Comparison of ENCODE assay signal across 8 mouse cellular contexts in the genomic region with DNA sequence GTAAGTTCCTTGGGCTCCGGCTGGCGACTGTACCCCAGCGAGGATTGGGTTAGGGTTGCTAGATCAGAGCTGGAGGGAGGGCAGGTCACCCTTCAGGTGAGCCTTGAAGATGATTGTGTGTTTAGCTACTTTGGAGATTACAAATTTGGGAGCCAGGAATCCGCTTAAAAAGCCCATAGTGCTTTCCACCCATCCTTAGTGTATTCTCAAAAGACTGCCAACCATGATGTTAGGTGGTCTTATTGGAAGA. TPM values are rescaled to one million over a fixed set of nuclear protein-coding genes. Genes with fewer than 3 reads are reported as not detected.
DNase-seq lines count a peak whose midpoint lies in the region; ATAC-seq and TF ChIP-seq lines count a peak whose summit lies in the region.

No protein-coding gene starts in this region.

- no peaks in the 10 kb centered on the region for H3K9me3 ChIP-seq in heart, embryonic 15.5 days (replicated peaks)
- H3K9me3 ChIP-seq in MEL (replicated peaks; ENCODE audit: insufficient read depth, low read length), result no peaks in the 10 kb centered on the region
- no peaks in the 10 kb centered on the region for H3K9me3 ChIP-seq in hindbrain, embryonic 10.5 days
- H3K9me3 ChIP-seq in midbrain, embryonic 11.5 days (ENCODE audit: control insufficient read depth, low read length), result no peaks in the 10 kb centered on the region

- H3K9ac ChIP-seq in heart, embryonic 15.5 days, result peak overlapping the region; percentile 98
- peak overlapping the region; percentile 100 for H3K9ac ChIP-seq in MEL (ENCODE audit: control insufficient read depth, low read depth, low read length, poor library complexity, severe bottlenecking)
- H3K9ac ChIP-seq in midbrain, embryonic 11.5 days (ENCODE audit: low read length), result peak overlapping the region; percentile 98

- DNase-seq in heart, adult 18-20 months, result no peak
- DNase-seq in MEL (ENCODE audit: low read depth, low spot score), result no peak
- DNase-seq in hindbrain, embryonic 10.5 days (ENCODE audit: low spot score), result no peak
- no peak for DNase-seq in midbrain, embryonic 11.5 days (ENCODE audit: low spot score, missing footprints)
- no peak for DNase-seq in T-cell, adult 2 months (ENCODE audit: low spot score)
- no peak for DNase-seq in cerebellum, adult 18-20 months
- DNase-seq in frontal cortex, postnatal 25 days (ENCODE audit: low spot score in 2 of 2), result no peak

- peak overlapping the region; percentile 96 for H3K27ac ChIP-seq in heart, embryonic 15.5 days
- H3K27ac ChIP-seq in MEL (ENCODE audit: control insufficient read depth, low read depth, low read length), result peak overlapping the region; percentile 85
- peak overlapping the region; percentile 97 for H3K27ac ChIP-seq in hindbrain, embryonic 10.5 days
- peak overlapping the region; percentile 92; the same call in 1 of the 2 replicates for H3K27ac ChIP-seq in midbrain, embryonic 11.5 days (ENCODE audit: low read depth, low read length)

- TF ChIP-seq RAD21 in MEL (IDR thresholded peaks at IDR 0.05; ENCODE audit: low read depth, low read length), result no peak

- ATAC-seq in heart, embryonic 15.5 days (replicated peaks; ENCODE audit: insufficient number of reproducible peaks, insufficient read depth, low FRiP score, low read depth), result no peak
- no peak for ATAC-seq in midbrain, embryonic 11.5 days (ENCODE audit: low FRiP score)

- peak overlapping the region; percentile 86 for H3K4me3 ChIP-seq in heart, embryonic 15.5 days
- H3K4me3 ChIP-seq in MEL (ENCODE audit: control insufficient read depth in 1 of 2, insufficient read depth in 1 of 2, low read depth in 2 of 2, low read length in 2 of 2), result peak overlapping the region; percentile 73 to 100
- H3K4me3 ChIP-seq in hindbrain, embryonic 10.5 days, result peak overlapping the region; percentile 91
- peak overlapping the region; percentile 88 for H3K4me3 ChIP-seq in midbrain, embryonic 11.5 days (ENCODE audit: low read depth, low read length)

- no peak for TF ChIP-seq CTCF in MEL (IDR thresholded peaks at IDR 0.05 in 2 of 3, conservative IDR thresholded peaks at IDR 0.05 in 1 of 3; ENCODE audit: control insufficient read depth in 1 of 3, insufficient read depth in 1 of 3, low read depth in 2 of 3, low read length in 3 of 3, poor library complexity in 1 of 3, severe bottlenecking in 1 of 3)

- no peaks in the 10 kb centered on the region for H3K27me3 ChIP-seq in heart, embryonic 15.5 days
- H3K27me3 ChIP-seq in MEL (ENCODE audit: control insufficient read depth in 1 of 2, insufficient read depth in 2 of 2, low read length in 2 of 2), result no peaks in the 10 kb centered on the region; a peak in 1 of 4 replicates
- H3K27me3 ChIP-seq in hindbrain, embryonic 10.5 days (ENCODE audit: insufficient read depth, poor library complexity, severe bottlenecking), result no peaks in the 10 kb centered on the region
- H3K27me3 ChIP-seq in midbrain, embryonic 11.5 days (ENCODE audit: control insufficient read depth, insufficient read depth, low read length), result no peaks in the 10 kb centered on the region

- H3K4me1 ChIP-seq in heart, embryonic 15.5 days (replicated peaks), result peaks cover 22% of the 10 kb centered on the region
- peaks cover 0 to 15% of the 10 kb centered on the region in 2 experiments; a peak in 1 of 4 replicates for H3K4me1 ChIP-seq in MEL (ENCODE audit: control insufficient read depth in 1 of 2, insufficient read depth in 2 of 2, low read length in 2 of 2)
- peaks cover 25% of the 10 kb centered on the region for H3K4me1 ChIP-seq in hindbrain, embryonic 10.5 days (replicated peaks)
- H3K4me1 ChIP-seq in midbrain, embryonic 11.5 days (ENCODE audit: control insufficient read depth, insufficient read depth, low read length), result peaks cover 8% of the 10 kb centered on the region

- H3K4me2 ChIP-seq in heart, embryonic 15.5 days, result peak overlapping the region; percentile 76
- H3K4me2 ChIP-seq in midbrain, embryonic 11.5 days, result peak overlapping the region; percentile 55

- H3K79me2 ChIP-seq in MEL (ENCODE audit: control insufficient read depth, insufficient read depth, low read length, poor library complexity), result peaks cover 24% of the 10 kb centered on the region

- TF ChIP-seq POLR2A in MEL (IDR thresholded peaks at IDR 0.05; ENCODE audit: control insufficient read depth in 1 of 2, insufficient read depth in 1 of 2, low read depth in 1 of 2, low read length in 2 of 2, poor library complexity in 1 of 2), result no peak

- no peak for TF ChIP-seq EP300 in MEL (IDR thresholded peaks at IDR 0.05; ENCODE audit: low read depth in 1 of 2, low read length in 2 of 2)

- peaks cover 30% of the 10 kb centered on the region for H3K36me3 ChIP-seq in heart, embryonic 15.5 days
- H3K36me3 ChIP-seq in MEL (ENCODE audit: control insufficient read depth in 1 of 2, insufficient read depth in 2 of 2, low read length in 2 of 2), result peaks cover 4 to 9% of the 10 kb centered on the region in 2 experiments; a peak in 3 of 4 replicates
- peaks cover 48% of the 10 kb centered on the region for H3K36me3 ChIP-seq in hindbrain, embryonic 10.5 days
- peaks cover 14% of the 10 kb centered on the region for H3K36me3 ChIP-seq in midbrain, embryonic 11.5 days (ENCODE audit: control insufficient read depth, insufficient read depth, low read length)

- WGBS in heart, embryonic 15.5 days, result 2% methylated on average over 4 of the region's 4 CpGs
- 7% methylated on average over 4 of the region's 4 CpGs for WGBS in hindbrain, embryonic 10.5 days
- WGBS in midbrain, embryonic 11.5 days, result 2% methylated on average over 4 of the region's 4 CpGs

TF ChIP-seq in MEL, 35 proteins besides CTCF, POLR2A, EP300 and RAD21:
- no peak for TF ChIP-seq TBP (IDR thresholded peaks at IDR 0.05; ENCODE audit: low read depth, low read length)
- no peak for TF ChIP-seq SMC3 (IDR thresholded peaks at IDR 0.05; ENCODE audit: low read depth, low read length)
- no peak for TF ChIP-seq JUND (IDR thresholded peaks at IDR 0.05; ENCODE audit: low read depth, low read length)
- TF ChIP-seq ZKSCAN1 (IDR thresholded peaks at IDR 0.05; ENCODE audit: low read depth, low read length), result no peak
- TF ChIP-seq USF2 (IDR thresholded peaks at IDR 0.05; ENCODE audit: borderline replicate concordance in 1 of 2, insufficient read depth in 1 of 2, low read depth in 1 of 2, low read length in 2 of 2), result no peak
- no peak for TF ChIP-seq E2F4 (IDR thresholded peaks at IDR 0.05; ENCODE audit: borderline replicate concordance, low read depth, low read length)
- TF ChIP-seq KAT2A (conservative IDR thresholded peaks at IDR 0.05; ENCODE audit: low read depth, low read length), result no peak
- no peak for TF ChIP-seq BHLHE40 (IDR thresholded peaks at IDR 0.05; ENCODE audit: borderline replicate concordance, low read depth, low read length)
- no peak for TF ChIP-seq CHD2 (IDR thresholded peaks at IDR 0.05; ENCODE audit: low read length)
- TF ChIP-seq TCF12 (IDR thresholded peaks at IDR 0.05; ENCODE audit: low read depth, low read length), result no peak

RNA-seq across cellular contexts. Expression of gene Rpl29, which starts 0.7 kb away (rescaled TPM):
- 532 and 533 TPM in 2 replicates for polyA plus RNA-seq in heart, embryonic 15.5 days (2015; fragmentation: Nextera tagmentation; extraction: Ambion mirVana)
- total RNA-seq in heart, adult 18-20 months (2021), result 100 to 1,000 TPM; 272 to 273 TPM
- total RNA-seq in MEL (2012; rRNA removed), result 49.4 and 60.8 TPM in 2 replicates
- 100 to 1,000 TPM in 1 of 2 experiments, not detected in 1; 761 TPM for polyA plus RNA-seq in MEL (2012; ENCODE audit: insufficient read depth in 1 of 2, insufficient read length in 2 of 2, low read depth in 1 of 2, low replicate concordance in 2 of 2, missing spikeins in 1 of 2)
- polyA plus RNA-seq in hindbrain, embryonic 10.5 days (2016; fragmentation: Nextera tagmentation; extraction: Ambion mirVana), result 912 and 973 TPM in 2 replicates
- polyA plus RNA-seq in midbrain, embryonic 11.5 days (2014; fragmentation: Nextera tagmentation; extraction: Ambion mirVana), result 867 and 874 TPM in 2 replicates

RNA-seq across cellular contexts. Expression of gene Acy1, which starts 8.2 kb away (rescaled TPM):
- polyA plus RNA-seq in heart, embryonic 15.5 days (2015; fragmentation: Nextera tagmentation; extraction: Ambion mirVana), result 25.1 and 28.6 TPM in 2 replicates
- 10 to 100 TPM; 26.1 to 26.8 TPM for total RNA-seq in heart, adult 18-20 months (2021)
- 38.7 and 40.9 TPM in 2 replicates for total RNA-seq in MEL (2012; rRNA removed)
- 10 to 100 TPM in 1 of 2 experiments, not detected in 1; 61.5 TPM for polyA plus RNA-seq in MEL (2012; ENCODE audit: insufficient read depth in 1 of 2, insufficient read length in 2 of 2, low read depth in 1 of 2, low replicate concordance in 2 of 2, missing spikeins in 1 of 2)
- 36.7 and 37.0 TPM in 2 replicates for polyA plus RNA-seq in hindbrain, embryonic 10.5 days (2016; fragmentation: Nextera tagmentation; extraction: Ambion mirVana)
- 29.9 and 30.4 TPM in 2 replicates for polyA plus RNA-seq in midbrain, embryonic 11.5 days (2014; fragmentation: Nextera tagmentation; extraction: Ambion mirVana)

RNA-seq across cellular contexts. Expression of gene Abhd14b, which starts 17.3 kb away (rescaled TPM):
- 7.0 and 11.0 TPM in 2 replicates for polyA plus RNA-seq in heart, embryonic 15.5 days (2015; fragmentation: Nextera tagmentation; extraction: Ambion mirVana)
- 1 to 10 TPM; 8.5 to 8.6 TPM for total RNA-seq in heart, adult 18-20 months (2021)
- total RNA-seq in MEL (2012; rRNA removed), result 2.7 and 3.4 TPM in 2 replicates
- polyA plus RNA-seq in MEL (2012; ENCODE audit: insufficient read depth in 1 of 2, insufficient read length in 2 of 2, low read depth in 1 of 2, low replicate concordance in 2 of 2, missing spikeins in 1 of 2), result 1 to 10 TPM in 1 of 2 experiments, not detected in 1; 6.5 TPM
- polyA plus RNA-seq in hindbrain, embryonic 10.5 days (2016; fragmentation: Nextera tagmentation; extraction: Ambion mirVana), result 5.7 and 6.0 TPM in 2 replicates
- 3.9 and 4.5 TPM in 2 replicates for polyA plus RNA-seq in midbrain, embryonic 11.5 days (2014; fragmentation: Nextera tagmentation; extraction: Ambion mirVana)

RNA-seq across cellular contexts. Expression of gene Abhd14a, which starts 17.5 kb away (rescaled TPM):
- polyA plus RNA-seq in heart, embryonic 15.5 days (2015; fragmentation: Nextera tagmentation; extraction: Ambion mirVana), result 50.5 and 54.2 TPM in 2 replicates
- total RNA-seq in heart, adult 18-20 months (2021), result 10 to 100 TPM; 19.0 to 19.6 TPM
- total RNA-seq in MEL (2012; rRNA removed), result 22.8 and 25.1 TPM in 2 replicates
- 10 to 100 TPM in 1 of 2 experiments, not detected in 1; 48.7 TPM for polyA plus RNA-seq in MEL (2012; ENCODE audit: insufficient read depth in 1 of 2, insufficient read length in 2 of 2, low read depth in 1 of 2, low replicate concordance in 2 of 2, missing spikeins in 1 of 2)
- polyA plus RNA-seq in hindbrain, embryonic 10.5 days (2016; fragmentation: Nextera tagmentation; extraction: Ambion mirVana), result 39.7 and 41.9 TPM in 2 replicates
- polyA plus RNA-seq in midbrain, embryonic 11.5 days (2014; fragmentation: Nextera tagmentation; extraction: Ambion mirVana), result 30.8 and 34.5 TPM in 2 replicates

RNA-seq across cellular contexts. Expression of gene Pcbp4, which starts 23.2 kb away (rescaled TPM):
- polyA plus RNA-seq in heart, embryonic 15.5 days (2015; fragmentation: Nextera tagmentation; extraction: Ambion mirVana), result 61.8 and 73.2 TPM in 2 replicates
- total RNA-seq in heart, adult 18-20 months (2021), result 10 to 100 TPM; 61.1 to 63.2 TPM
- 7.7 and 9.2 TPM in 2 replicates for total RNA-seq in MEL (2012; rRNA removed)
- polyA plus RNA-seq in MEL (2012; ENCODE audit: insufficient read depth in 1 of 2, insufficient read length in 2 of 2, low read depth in 1 of 2, low replicate concordance in 2 of 2, missing spikeins in 1 of 2), result 10 to 100 TPM in 1 of 2 experiments, not detected in 1; 36.6 TPM
- polyA plus RNA-seq in hindbrain, embryonic 10.5 days (2016; fragmentation: Nextera tagmentation; extraction: Ambion mirVana), result 395 and 430 TPM in 2 replicates
- 219 and 256 TPM in 2 replicates for polyA plus RNA-seq in midbrain, embryonic 11.5 days (2014; fragmentation: Nextera tagmentation; extraction: Ambion mirVana)
